Mouse (Mus musculus): ENCODE measurements around the gene Slc25a35.

DNA sequence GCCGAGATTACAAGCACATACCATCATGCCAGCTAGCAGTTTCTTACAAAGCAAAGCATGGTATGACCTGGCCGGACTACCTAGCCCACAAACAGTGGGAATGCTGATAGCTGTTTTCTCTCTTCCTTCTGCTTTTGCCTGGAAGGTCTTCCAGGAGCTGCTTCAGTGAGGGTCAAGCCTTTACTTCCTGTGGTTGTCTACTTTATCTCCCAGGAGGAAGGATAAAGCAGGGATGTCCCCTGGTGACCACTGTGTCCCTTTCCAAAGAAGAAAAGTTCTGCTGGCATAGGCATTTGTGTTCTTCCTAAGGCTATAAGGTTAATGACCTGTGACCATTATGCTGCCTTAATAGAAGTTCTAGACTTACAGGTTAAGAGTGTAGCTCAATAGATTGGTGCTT is 4.5 kb upstream of the Slc25a35 start:
- TF ChIP-seq CTCF (IDR thresholded peaks at IDR 0.05; ENCODE audit: low read depth, low read length) (no peak), POLR2A (IDR thresholded peaks at IDR 0.05; ENCODE audit: borderline replicate concordance, low read depth, low read length) (no peak)

Data from bone marrow macrophage, adult 2 months (primary cell).